Mouse (Mus musculus) liver, embryonic 12.5 days (tissue): ENCODE data around the gene Nusap1. TPM values are rescaled to one million over a fixed set of nuclear protein-coding genes. Genes with fewer than 3 reads are reported as not detected.
A peak's percentile ranks its signal among the peaks of the same experiment; 100 is the strongest.

ENCODE experiments used
- ATAC-seq: fragments of 200-750 bp; cut with Nextera tagmentation; 2 replicates; pipeline ENCODE4 v1.8.0; 2017; ENCODE audit warnings: moderate number of reproducible peaks, mild to moderate bottlenecking, moderate library complexity
- H3K27ac ChIP-seq: fragments of 300-500 bp; sonication (generic); 2 replicates; pipeline ENCODE4 v1.5.1; 2016; ENCODE audit warnings: mild to moderate bottlenecking
- H3K27me3 ChIP-seq: fragments of 300-500 bp; sonication (generic); replicated peaks from 2 replicates; pipeline ENCODE4 v1.6.1; 2016; ENCODE audit warnings: mild to moderate bottlenecking, moderate library complexity
- H3K36me3 ChIP-seq: fragments of 300-500 bp; sonication (generic); 2 replicates; pipeline ENCODE4 v1.6.1; 2016; ENCODE audit warnings: mild to moderate bottlenecking, moderate library complexity
- H3K4me1 ChIP-seq: fragments of 300-500 bp; sonication (generic); 2 replicates; pipeline ENCODE4 v1.6.1; 2016
- H3K4me2 ChIP-seq: fragments of 300-500 bp; sonication (generic); 2 replicates; pipeline ENCODE4 v1.6.1; 2016; ENCODE audit warnings: mild to moderate bottlenecking, moderate library complexity
- H3K4me3 ChIP-seq: fragments of 300-500 bp; sonication (generic); 2 replicates; pipeline ENCODE4 v1.5.1; 2016; ENCODE audit warnings: mild to moderate bottlenecking, moderate library complexity
- H3K9ac ChIP-seq: fragments of 300-500 bp; sonication (generic); 2 replicates; pipeline ENCODE4 v1.6.1; 2016; ENCODE audit warnings: mild to moderate bottlenecking, moderate library complexity
- H3K9me3 ChIP-seq: fragments of 300-500 bp; sonication (generic); replicated peaks from 2 replicates; pipeline ENCODE4 v1.6.1; 2016; ENCODE audit warnings: mild to moderate bottlenecking, moderate library complexity
- WGBS: fragments of 180-500 bp; shearing (Covaris S2); methylation state at CpG from one replicate; pipeline ENCODE4 v1.1.7; 2016; ENCODE audit not compliant: insufficient replicate concordance; 5-methylcytosine and 5-hydroxymethylcytosine counted together
- polyA plus RNA-seq: library from polyadenylated mRNA; unstranded; fragments of >200 nt; fragmentation: Nextera tagmentation; extraction: Ambion mirVana; gene quantifications from 2 replicates; pipeline ENCODE4 v1.2.1, GENCODE M21; 2016

Nusap1 gene
- 90.2 and 91.3 TPM in 2 replicates for polyA plus RNA-seq

DNA sequence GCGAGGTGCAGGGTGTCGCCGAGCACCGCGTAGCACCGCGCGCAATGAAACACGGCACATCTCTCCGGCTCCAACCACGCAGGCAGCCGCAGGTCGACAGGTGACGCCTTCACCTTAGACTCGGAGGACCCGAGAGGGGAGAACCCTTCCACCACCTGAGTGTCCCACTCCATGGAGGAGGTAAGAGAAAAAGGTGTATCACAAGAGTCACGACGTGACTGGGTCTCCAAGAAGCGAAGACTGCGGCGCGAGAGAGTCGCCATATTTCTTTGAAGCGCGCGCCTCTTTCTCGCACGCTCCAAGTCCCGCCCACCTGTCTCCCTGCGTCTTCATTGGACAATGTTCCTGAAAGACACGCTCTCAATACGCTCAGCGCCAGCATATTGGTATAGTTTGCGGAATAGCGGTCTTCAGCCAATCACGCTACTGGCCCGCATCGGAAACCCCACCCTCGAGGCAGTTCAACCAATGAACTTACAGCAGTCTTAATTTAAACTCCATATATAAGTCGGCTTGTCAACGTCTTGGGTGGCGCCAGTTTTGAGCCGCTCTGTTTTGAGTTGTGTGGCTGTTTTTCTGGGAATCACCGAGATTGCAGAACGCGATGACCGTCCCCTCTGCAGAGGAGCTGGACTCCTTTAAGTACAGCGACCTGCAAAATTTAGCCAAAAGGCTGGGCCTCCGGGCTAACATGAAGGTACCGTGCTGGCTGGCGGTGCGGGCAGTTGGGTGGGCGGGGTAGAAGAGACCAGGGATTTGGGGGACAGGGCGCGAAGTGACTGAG, at the start of gene Nusap1, which contains the start of gene Oip5:
Gene Nusap1, plus strand, starts transcription at position 100 of the 784 bp plus-strand sequence.
Gene Oip5, minus strand, starts transcription at position 271 of the 784 bp plus-strand sequence.
- H3K36me3 ChIP-seq = peaks cover 37% of the 10 kb centered on the region
- H3K4me3 ChIP-seq = peak within 1 kb of the TSS; percentile 72
- peak within 1 kb of the TSS; percentile 86 for H3K9ac ChIP-seq
- no peaks in the 10 kb centered on the region for H3K27me3 ChIP-seq
- peak within 1 kb of the TSS; percentile 89 for H3K27ac ChIP-seq
- H3K4me1 ChIP-seq = peaks cover 44% of the 10 kb centered on the region
- peak within 1 kb of the TSS; percentile 77 for H3K4me2 ChIP-seq
- under 1% methylated on average over 55 of the region's 55 CpGs for WGBS
- no peaks in the 10 kb centered on the region for H3K9me3 ChIP-seq
- ATAC-seq = peak; percentile 97

DNA sequence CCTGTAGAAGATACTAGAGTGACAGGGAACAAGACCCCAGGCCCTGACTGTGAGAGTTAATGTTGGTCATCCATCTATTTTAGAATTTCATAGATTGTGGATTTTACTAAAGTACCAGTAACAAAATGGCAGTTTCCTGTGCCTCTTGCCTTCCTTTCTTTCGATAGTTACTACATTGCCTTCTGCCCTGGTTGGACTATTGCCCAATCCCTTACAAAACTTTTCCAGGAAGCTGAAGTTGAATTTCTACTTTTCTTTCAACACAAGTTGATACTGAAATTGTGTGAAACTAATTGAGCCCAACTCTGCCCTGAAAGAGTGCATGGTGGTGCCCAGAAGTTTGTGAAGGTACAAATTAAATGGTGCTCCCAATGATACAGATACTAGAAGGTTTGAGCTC, 45.6 kb upstream of the Nusap1 start:
- no peaks in the 10 kb centered on the region for H3K27me3 ChIP-seq
- peaks cover 34% of the 10 kb centered on the region for H3K36me3 ChIP-seq
- 79% methylated on average over 1 of the region's 1 CpGs for WGBS
- H3K4me1 ChIP-seq = peaks cover 5% of the 10 kb centered on the region
- H3K9me3 ChIP-seq = no peaks in the 10 kb centered on the region
- no peak overlapping the region for H3K27ac ChIP-seq
- no peak overlapping the region for H3K9ac ChIP-seq
- no peak overlapping the region for H3K4me2 ChIP-seq
- ATAC-seq = no peak
- H3K4me3 ChIP-seq = no peak overlapping the region

DNA sequence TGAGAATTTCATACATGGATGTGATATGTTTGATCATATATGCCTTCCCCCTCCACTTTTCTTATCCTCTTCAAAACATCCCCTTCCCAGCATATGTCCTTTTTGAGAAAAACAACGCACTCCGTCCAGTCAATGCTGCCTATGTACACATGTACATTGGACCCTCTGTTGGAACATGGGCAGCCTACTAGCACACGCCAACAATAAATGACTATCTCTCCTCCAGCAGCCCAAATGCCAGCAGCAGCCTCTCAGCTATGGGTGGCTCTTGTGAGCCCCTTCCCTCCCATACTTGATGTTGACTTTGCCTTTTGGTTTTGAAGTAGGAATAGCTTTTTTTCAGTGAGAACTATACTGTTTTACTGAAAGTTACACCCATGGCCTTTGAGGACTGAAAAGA, 36.5 kb upstream of the Nusap1 start:
- H3K9me3 ChIP-seq = no peaks in the 10 kb centered on the region
- no peak for ATAC-seq
- 75% methylated on average over 3 of the region's 3 CpGs for WGBS
- peaks cover 17% of the 10 kb centered on the region for H3K36me3 ChIP-seq
- H3K4me2 ChIP-seq = no peak overlapping the region
- H3K9ac ChIP-seq = no peak overlapping the region
- no peaks in the 10 kb centered on the region for H3K27me3 ChIP-seq
- no peak overlapping the region for H3K4me3 ChIP-seq
- peaks cover 8% of the 10 kb centered on the region; the same call in 1 of the 2 replicates for H3K4me1 ChIP-seq
- no peak overlapping the region for H3K27ac ChIP-seq

DNA sequence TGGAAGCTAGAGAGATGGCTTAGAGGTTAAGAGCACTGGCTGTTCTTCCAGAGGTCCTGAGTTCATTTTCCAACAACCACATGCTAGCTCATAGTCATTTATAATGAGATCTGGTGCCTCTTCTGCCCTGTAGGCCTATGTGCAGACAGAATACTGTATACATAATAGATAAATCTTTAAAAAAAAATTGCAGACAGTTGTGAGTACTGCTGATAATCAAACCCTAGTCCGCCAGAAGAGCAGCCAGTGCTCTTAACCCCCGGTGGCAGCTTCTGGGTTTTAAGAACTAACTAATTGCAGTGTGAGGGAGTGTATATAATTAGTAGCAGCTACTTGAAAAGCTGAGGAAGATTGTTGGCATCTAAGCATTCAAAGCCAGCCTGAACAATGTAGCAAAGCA, 34.7 kb upstream of the Nusap1 start:
- H3K9me3 ChIP-seq = no peaks in the 10 kb centered on the region
- 35% methylated on average over 2 of the region's 2 CpGs for WGBS
- H3K4me2 ChIP-seq = no peak overlapping the region
- 0 out of 2 replicates have a peak overlapping the region, but pooled peaks have one; percentile 23 for H3K9ac ChIP-seq
- H3K4me3 ChIP-seq = no peak overlapping the region
- H3K36me3 ChIP-seq = peaks cover 17% of the 10 kb centered on the region
- H3K4me1 ChIP-seq = peaks cover 8% of the 10 kb centered on the region; the same call in 1 of the 2 replicates
- no peak overlapping the region for H3K27ac ChIP-seq
- ATAC-seq = no peak
- no peaks in the 10 kb centered on the region for H3K27me3 ChIP-seq

DNA sequence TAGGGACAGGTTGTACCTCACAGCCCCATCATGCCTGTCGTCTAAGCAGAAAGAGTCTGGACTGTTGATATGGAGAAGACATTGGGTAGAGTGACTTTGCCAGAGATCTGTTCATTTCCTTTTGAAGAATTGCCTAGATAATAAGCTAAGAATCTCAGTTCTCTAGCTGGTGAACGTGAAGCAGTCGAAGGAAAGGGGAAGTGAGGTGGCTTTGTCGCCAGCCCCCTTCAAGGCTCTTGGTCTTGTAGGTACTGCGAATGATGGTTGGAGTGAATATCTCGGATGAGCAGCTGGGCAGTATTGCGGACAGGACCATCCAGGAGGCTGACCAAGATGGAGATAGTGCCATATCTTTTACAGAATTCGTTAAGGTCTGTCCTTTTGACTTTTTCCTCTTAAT, 33.8 kb upstream of the Nusap1 start:
- no peak overlapping the region for H3K4me3 ChIP-seq
- no peak overlapping the region for H3K27ac ChIP-seq
- H3K4me1 ChIP-seq = peaks cover 8% of the 10 kb centered on the region; the same call in 1 of the 2 replicates
- H3K9ac ChIP-seq = no peak overlapping the region
- ATAC-seq = no peak
- H3K9me3 ChIP-seq = no peaks in the 10 kb centered on the region
- no peaks in the 10 kb centered on the region for H3K27me3 ChIP-seq
- H3K36me3 ChIP-seq = peaks cover 14% of the 10 kb centered on the region
- 54% methylated on average over 8 of the region's 8 CpGs for WGBS
- H3K4me2 ChIP-seq = no peak overlapping the region

DNA sequence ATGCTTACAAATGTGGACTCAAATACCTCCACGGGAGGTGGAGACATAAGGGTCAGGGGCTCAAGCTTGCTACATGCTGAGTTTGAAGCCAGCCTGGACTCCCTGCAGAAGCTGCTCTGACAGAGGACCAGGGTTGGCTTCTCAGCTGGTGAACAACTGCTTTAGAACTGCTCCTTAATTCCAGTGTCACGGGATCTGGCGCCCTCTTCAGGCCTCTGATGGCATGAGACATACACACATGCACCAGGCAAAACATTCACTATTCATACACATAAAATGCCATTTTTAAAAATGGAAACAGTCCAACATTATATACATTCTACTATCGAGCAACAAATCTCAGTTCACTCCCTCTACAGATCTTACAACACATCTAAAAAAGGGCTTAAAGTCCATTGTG, 30.7 kb upstream of the Nusap1 start:
- Histone ChIP-seq H3K4me1 (peaks cover 8% of the 10 kb centered on the region; the same call in 1 of the 2 replicates), H3K4me3 (no peak overlapping the region), H3K27me3 (no peaks in the 10 kb centered on the region), H3K36me3 (peaks cover 17% of the 10 kb centered on the region), H3K9me3 (no peaks in the 10 kb centered on the region), H3K9ac (no peak overlapping the region), H3K4me2 (no peak overlapping the region), H3K27ac (no peak overlapping the region)
- 13% methylated on average over 4 of the region's 4 CpGs for WGBS
- peak; percentile 69 for ATAC-seq

DNA sequence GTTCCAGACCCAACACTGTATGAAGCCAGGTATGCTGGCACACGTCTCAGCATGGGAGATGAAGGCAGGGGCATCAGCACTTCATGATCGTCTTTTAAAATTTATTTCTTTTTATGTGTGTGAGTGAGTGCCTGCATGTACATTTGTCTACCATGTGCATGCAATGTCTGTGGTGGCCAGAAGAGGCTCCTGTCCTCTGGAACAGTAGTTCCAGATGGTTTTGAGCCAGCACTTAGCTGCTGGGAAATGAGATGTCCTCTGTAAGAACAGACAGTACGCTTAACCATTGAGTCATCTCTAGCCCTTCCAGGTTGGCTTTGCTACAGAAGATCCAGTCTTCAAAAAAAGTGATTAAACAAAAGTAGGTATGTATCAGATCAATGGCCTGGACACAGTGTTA, 26.9 kb upstream of the Nusap1 start:
- Histone ChIP-seq H3K27me3 (no peaks in the 10 kb centered on the region), H3K9ac (no peak overlapping the region)
- 78% methylated on average over 3 of the region's 3 CpGs for WGBS

DNA sequence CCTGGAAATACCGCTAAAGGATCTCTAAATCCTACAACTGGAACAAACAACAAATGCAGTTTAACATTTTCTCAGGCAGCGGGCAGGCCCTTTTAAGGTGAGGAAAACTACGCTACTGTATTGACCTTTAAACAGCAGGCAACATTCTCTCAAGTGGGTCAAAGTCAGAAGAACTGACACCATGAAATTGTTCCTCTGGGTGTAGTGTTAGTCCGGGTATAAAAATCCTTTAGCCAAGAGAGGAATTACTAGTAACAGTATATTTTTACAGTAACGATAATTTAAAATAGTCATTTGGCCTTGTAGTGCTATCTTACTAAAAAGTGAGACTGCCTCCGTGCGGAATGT, 24.4 kb upstream of the Nusap1 start:
- peak overlapping the region; percentile 95 for H3K9ac ChIP-seq
- 12% methylated on average over 7 of the region's 7 CpGs for WGBS

More for the DNA sequence above, 26.9 kb upstream of the Nusap1 start:
- ATAC-seq = no peak
- H3K27ac ChIP-seq = no peak overlapping the region
- H3K4me3 ChIP-seq = no peak overlapping the region
- no peak overlapping the region for H3K4me2 ChIP-seq
- H3K4me1 ChIP-seq = peaks cover 15% of the 10 kb centered on the region
- H3K36me3 ChIP-seq = peaks cover 10% of the 10 kb centered on the region
- H3K9me3 ChIP-seq = no peaks in the 10 kb centered on the region

DNA sequence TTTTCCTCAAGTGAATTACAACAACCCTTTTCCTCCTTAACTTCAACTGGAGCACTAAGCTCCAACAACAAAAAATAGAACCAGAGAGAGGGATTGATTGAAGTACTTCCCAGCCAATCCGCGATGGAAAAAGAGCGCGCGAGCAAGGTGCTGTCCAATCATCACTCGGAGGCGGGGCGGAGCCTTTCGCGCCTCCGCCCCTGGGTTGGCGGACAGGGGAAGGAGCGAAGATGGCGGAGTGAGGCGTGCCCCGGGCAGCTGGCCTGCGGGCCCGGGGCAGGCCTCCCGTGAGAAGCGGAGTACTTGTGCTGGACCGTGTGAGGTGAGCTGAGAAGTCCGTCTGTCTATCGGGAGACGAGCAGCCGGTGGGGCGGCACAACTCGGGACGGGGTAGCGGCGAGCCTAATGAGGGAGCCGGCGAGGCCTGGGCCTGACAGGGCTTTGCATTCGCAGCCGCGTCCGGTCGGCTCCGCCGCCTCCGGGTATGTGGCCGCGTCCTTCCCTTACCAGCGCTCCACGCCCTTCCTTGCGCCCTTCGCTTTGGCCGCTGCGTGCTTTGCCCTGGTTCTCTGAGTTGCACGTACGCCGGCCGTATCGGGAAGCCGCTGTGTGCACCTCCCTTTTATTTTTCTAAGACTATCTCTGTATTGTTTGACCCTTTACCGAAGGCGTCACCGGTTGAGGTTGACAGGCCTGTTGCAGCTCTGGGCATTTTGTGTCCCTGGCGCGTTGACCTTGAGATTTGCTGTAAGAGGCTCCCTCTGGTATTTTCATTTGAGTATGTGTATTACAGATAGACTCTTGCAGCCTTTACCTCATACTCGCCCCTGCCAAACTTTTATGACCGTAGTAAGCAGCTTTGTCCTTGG, 23.8 kb upstream of the Nusap1 start:
- H3K36me3 ChIP-seq = peaks cover 39% of the 10 kb centered on the region
- H3K9me3 ChIP-seq = no peaks in the 10 kb centered on the region
- peak overlapping the region; percentile 74 for H3K4me2 ChIP-seq
- WGBS = under 1% methylated on average over 60 of the region's 61 CpGs
- H3K27ac ChIP-seq = peak overlapping the region; percentile 94
- H3K4me3 ChIP-seq = peak overlapping the region; percentile 87
- peak; percentile 95 for ATAC-seq
- H3K9ac ChIP-seq = peak overlapping the region; percentile 95
- peaks cover 35% of the 10 kb centered on the region for H3K4me1 ChIP-seq
- H3K27me3 ChIP-seq = no peaks in the 10 kb centered on the region

More for the DNA sequence above, 24.4 kb upstream of the Nusap1 start:
- H3K27me3 ChIP-seq = no peaks in the 10 kb centered on the region
- H3K4me3 ChIP-seq = peak overlapping the region; percentile 87
- peak; percentile 26 for ATAC-seq
- peak overlapping the region; percentile 74 for H3K4me2 ChIP-seq
- H3K27ac ChIP-seq = peak overlapping the region; percentile 94
- H3K36me3 ChIP-seq = peaks cover 33% of the 10 kb centered on the region
- no peaks in the 10 kb centered on the region for H3K9me3 ChIP-seq
- peaks cover 35% of the 10 kb centered on the region for H3K4me1 ChIP-seq

DNA sequence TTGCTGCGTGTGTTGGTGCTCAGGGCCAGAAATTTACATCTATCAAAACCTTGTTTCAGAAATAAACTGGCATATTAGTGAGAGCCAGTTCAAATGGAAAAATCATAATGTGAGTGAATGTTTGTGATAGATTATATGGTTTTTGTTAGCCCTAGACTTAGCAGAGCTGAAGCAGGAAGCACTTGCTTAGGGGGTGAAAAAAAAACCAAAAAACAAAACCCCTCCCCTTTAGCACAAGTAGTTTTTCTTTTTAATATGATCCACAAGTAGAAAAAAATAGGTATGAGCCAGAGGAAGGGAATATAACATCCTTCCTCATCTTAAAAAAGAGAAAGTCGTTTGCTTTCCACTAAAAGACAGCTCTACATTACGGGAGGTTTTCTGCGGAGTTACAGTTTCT, 22.8 kb upstream of the Nusap1 start:
- Histone ChIP-seq H3K27me3 (no peaks in the 10 kb centered on the region), H3K9ac (peak overlapping the region; percentile 95), H3K9me3 (no peaks in the 10 kb centered on the region), H3K36me3 (peaks cover 48% of the 10 kb centered on the region), H3K4me3 (peak overlapping the region; percentile 87), H3K4me2 (peak overlapping the region; percentile 74), H3K27ac (peak overlapping the region; percentile 94), H3K4me1 (peaks cover 42% of the 10 kb centered on the region)
- WGBS = 30% methylated on average over 4 of the region's 4 CpGs
- ATAC-seq = no peak

DNA sequence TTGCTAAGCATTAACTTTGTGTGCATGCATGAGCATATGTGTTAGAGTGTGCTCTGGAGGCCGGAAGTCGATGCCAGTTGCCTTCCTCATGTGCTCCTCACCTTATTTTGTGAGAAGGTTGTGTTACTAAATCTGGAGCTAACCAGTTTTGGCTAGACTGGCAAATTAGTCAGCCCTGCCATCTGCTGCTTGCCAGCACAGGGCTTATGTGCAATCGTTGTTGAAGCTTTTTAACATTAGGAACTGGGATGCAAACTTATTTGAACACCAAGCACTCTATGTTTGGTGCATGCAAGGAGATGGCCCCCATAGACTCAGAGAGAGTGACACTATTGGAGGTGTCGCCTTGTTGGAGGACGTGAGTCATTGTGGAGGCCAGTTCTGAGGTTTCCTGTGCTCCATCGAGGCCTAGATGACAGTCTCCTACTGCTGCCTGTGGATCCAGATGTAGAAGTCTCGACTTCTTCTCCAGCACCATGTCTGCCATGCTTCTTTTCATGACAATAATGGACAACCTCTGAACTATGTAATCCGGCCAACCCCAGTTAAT, 21.2 kb upstream of the Nusap1 start:
- H3K27ac ChIP-seq = no peak overlapping the region
- no peaks in the 10 kb centered on the region for H3K9me3 ChIP-seq
- no peak for ATAC-seq
- H3K36me3 ChIP-seq = peaks cover 56% of the 10 kb centered on the region
- H3K27me3 ChIP-seq = no peaks in the 10 kb centered on the region
- H3K4me2 ChIP-seq = peak overlapping the region; percentile 74
- WGBS = 60% methylated on average over 8 of the region's 8 CpGs
- peak overlapping the region; percentile 95; the same call in 1 of the 2 replicates for H3K9ac ChIP-seq
- H3K4me3 ChIP-seq = peak overlapping the region; percentile 87; the same call in 1 of the 2 replicates
- peaks cover 55% of the 10 kb centered on the region for H3K4me1 ChIP-seq
